Mouse (Mus musculus) urinary bladder, adult 18-20 months (tissue): Measurements from ENCODE around the gene Rbms3.
A peak's percentile ranks its signal among the peaks of the same experiment; 100 is the strongest.

Source experiments
- DNase-seq, 2 experiments: peaks; one replicate each; pipeline ENCODE4 v3.0.0; 2022; ENCODE audit warnings: low spot score in 2 of 2, mixed read lengths in 2 of 2

Gene Rbms3

GRCm38 (mm10) chr9:117629771-117630170, at the start of gene Rbms3:
Gene Rbms3 (minus strand): TSS chr9:117629913.
- DNase-seq, result no peak

DNA sequence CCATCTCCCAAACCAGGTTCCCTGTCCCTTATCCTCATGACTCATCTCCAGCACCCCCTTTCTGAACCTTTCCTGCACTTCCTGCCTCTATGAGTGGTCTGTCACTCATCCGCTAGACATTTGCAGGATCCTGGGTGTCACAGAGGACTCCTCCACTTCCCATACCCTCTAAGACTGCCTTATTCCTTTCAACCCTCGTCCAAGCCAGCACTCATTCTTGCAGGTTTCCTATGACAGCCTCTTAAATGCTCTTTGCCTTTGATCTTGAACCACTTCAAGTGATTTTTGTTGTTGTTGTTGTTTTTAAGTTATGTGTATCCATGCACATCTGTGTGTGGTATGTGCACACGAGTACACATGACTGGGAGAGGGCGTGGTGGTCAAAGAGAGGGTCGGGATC, 43.6 kb upstream of the Rbms3 start:
- DNase-seq, result no peak

DNA sequence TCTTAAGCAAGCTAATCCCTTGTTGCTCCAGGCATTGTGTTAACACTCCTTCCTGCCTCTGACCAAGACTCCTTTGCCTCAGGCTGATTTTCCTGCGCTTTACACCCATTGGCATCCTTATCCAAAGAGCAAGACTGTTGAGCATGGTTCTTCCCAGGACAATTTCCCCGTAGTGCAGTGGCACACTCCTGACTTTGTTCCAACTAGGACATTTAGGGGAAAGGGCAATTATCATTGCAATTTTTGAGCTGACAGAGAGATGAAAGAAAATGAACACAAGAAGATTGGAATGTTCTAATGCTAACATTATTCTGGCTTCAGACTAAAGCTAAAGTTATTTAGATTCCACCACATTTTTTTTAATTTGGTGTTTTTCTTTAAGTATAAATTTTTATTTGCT, 24.9 kb upstream of the Rbms3 start:
- DNase-seq, result no peak

DNA sequence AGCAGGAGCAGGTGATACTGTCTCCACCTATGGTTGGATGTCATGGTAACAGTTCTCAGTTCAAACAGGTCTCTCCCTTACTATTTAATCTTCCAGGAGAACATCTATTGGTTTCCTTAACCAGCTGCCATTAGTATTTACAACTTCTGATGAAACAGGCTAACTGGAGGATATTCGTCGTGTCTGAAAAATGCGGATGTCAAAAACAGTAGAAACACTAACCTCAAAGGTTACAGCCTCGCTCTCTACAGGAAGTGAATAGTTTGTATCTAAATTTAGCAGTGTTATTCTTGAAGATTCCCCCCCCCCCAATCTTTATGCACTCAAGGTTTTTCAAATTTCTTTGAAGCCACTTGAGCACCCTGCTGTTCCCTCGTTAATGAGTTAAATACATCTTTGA, 23.9 kb upstream of the Rbms3 start:
- DNase-seq, result no peak

GRCm38 (mm10) chr9:117646131-117646530, 16.4 kb upstream of the Rbms3 start:
- DNase-seq, result no peak

DNA sequence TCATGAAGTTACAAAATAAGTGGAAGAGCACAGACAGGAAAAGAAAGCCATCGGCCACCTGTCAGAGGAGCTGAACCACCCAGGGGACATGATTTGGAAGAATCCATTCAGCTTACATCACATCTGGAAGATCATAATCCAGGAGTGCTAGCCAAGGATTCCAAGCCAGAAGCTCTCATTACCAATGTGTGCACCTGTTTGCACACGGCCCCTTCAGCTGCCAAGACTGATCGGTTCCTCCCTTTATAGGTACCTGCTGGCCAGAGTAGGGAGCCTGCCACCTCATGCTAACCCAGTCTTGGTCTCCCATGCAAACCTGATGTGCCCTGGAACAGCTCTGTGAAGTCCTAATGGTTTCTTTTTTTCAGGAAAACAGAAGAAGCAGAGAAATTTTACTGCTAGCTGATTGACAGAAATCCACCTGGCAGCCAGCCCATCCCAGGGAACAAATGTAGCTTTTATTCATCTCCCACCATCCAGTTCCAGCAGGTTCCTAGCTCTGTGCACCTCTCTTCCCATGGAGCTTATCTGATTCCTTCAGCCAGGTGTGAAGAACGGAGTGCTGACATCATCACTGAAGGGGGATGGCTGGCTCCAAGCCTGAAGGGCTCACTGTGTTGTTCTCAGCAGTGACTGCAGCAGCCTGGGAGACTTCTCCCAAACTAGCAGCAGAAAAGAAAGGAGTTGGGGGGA, 11.5 kb upstream of the Rbms3 start:
- no peak for DNase-seq

- no peak for DNase-seq
Measured at GRCm38 (mm10) chr9:117638623-117639185, 9.0 kb upstream of the Rbms3 start.

DNA sequence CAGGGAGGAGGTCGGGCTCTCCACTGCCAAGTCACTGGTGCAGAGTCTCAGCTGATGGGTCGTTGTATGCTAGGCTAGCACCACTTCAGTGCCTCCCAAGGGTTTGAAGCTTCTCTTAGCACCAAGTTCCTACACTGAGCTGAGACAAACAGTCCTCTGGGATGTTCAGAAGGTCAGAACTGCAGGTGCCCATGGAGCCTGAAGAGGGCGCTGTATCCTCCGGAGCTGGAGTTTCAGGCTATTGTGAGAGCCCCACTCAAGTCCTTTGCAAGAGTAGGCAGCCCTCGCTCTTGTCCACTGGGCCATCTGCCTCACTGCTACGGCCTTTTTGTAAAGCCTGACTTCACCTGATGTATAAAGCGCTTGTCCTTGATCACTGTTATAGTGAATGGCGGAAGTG, 6.8 kb upstream of the Rbms3 start:
- DNase-seq, result no peak

DNA sequence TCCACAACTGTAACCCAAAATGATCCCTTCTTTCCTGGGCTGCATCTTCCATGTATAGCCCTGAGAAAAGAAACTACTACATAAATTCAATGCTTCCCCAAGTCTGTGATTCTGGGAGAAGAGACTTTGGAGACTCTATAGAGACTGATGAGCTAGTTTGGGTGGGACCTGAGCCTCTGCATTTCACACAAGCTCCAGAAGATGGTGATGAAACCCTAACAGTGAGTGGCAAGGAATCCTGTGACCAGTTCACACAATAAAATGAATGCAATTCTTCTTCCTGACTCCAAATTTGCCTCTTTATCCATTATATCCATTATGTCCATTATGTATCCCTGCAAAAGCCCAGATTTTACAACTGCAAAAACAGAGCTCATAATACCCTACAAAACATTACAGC, 2.5 kb downstream of the Rbms3 start:
- no peak for DNase-seq

GRCm38 (mm10) chr9:117600781-117601180, 28.9 kb downstream of the Rbms3 start:
- DNase-seq, result no peak

- DNase-seq, result no peak
Measured at GRCm38 (mm10) chr9:117599341-117599740, 30.4 kb downstream of the Rbms3 start.

DNA sequence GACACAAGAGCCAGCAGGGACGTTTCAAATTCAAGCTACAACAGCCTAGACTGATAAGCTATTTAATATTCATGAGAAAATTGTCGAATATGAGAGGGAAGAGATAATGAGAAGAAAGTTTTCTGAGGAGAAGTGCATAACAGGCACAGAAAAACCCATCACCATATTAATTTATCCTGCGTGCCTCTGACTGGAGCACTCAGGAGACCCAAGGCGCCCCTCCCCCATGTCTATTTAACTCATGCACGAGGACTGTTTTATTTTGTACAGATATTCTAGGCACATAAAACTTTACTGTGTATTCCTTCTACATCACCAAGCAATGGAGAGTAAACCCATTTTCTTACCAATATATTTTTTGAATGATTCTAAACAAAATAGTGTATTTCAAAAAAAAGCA, 33.6 kb downstream of the Rbms3 start:
- no peak for DNase-seq

GRCm38 (mm10) chr9:117585345-117585744, 44.4 kb downstream of the Rbms3 start:
- no peak for DNase-seq

DNA sequence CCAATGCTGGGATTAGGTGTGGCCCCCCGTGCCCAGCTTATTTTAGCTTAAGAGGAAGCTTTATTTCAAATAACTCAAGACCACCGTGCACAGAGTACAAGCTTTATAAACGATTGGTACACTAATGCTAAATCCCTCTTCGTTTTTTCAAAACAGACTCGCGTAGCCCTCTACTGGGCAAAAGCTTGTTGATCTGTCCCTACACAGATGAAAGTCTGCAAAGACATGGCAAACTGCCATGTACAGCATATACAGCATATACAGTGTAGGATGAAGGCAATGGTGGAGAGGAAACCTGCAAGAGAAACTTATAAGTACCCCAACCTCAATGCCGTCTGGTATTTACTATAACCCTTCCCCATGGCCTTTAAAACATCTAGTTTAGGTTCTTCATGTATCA, 46.1 kb downstream of the Rbms3 start:
- no peak for DNase-seq

DNA sequence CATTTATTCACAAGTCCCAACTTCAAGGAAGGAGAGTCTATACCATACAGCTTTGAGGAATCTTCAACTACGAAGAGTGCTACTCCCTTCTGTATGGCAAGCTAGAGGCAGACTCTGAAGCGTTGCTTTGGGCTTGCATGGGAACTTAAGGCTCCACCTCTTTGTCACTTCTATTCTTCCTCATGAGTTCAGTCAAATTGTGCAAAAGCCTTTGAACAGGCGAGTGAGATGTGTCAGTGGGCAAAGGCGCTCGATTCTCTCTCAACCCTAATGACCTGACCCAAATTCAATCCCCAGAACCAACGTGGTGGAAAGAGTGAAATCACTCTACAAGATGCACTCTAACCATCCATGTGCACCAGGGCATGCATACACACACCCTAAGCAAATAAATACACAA, 47.1 kb downstream of the Rbms3 start:
- no peak for DNase-seq

- peak in 1 of 2 experiments; percentile 10 for DNase-seq
Measured at GRCm38 (mm10) chr9:117571186-117571855, 58.4 kb downstream of the Rbms3 start.

DNA sequence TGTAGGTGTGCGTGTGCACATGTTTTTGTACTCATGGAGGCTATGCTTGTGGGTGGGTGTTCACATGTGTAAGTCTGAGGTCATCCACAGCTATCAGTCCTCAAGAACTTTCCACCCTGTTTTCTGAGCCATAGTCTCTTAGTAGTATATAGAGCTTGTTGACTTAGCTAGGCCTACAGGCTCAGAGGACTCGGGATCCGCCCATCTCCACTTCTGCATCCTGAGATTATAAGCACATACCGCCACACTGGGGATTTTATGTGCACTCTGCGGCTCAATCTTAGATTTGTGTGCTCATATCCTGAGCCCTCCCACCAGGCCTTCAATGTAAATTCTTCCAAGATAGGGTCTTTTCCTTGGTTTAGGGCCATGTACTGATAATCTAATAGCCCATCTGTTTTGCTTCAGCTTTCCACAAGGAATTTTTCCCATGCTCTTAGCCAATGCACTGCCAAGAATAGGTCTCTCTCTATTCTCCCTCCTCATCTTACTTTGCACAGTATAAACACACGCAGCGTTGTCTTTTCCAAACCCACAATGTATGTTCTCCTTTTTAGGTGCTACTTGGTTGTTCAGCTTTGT, 59.4 kb downstream of the Rbms3 start:
- DNase-seq, result no peak

- DNase-seq, result no peak
Measured at GRCm38 (mm10) chr9:117566293-117566692, 63.4 kb downstream of the Rbms3 start.

- DNase-seq, result no peak
Measured at GRCm38 (mm10) chr9:117558562-117558961, 71.2 kb downstream of the Rbms3 start.

GRCm38 (mm10) chr9:117554356-117554755, 75.4 kb downstream of the Rbms3 start:
- no peak for DNase-seq

- no peak for DNase-seq
Measured at GRCm38 (mm10) chr9:117529281-117529680, 100.4 kb downstream of the Rbms3 start.

GRCm38 (mm10) chr9:117508941-117509340, 120.8 kb downstream of the Rbms3 start:
- DNase-seq, result no peak

GRCm38 (mm10) chr9:117491866-117492265, 137.8 kb downstream of the Rbms3 start:
- no peak for DNase-seq
